Mouse (Mus musculus) spleen, adult 2 months (tissue): ENCODE data around the gene Commd8. TPM values are rescaled to one million over a fixed set of nuclear protein-coding genes. Genes with fewer than 3 reads are reported as not detected.

Experiments
- DNase-seq, 2 experiments: peaks; one replicate each; pipeline versions ENCODE4 v3.0.0 to v3.0.0-alpha.2; 2012 to 2021; ENCODE audit warnings: low spot score in 2 of 2, low read depth in 1 of 2
- H3K27ac ChIP-seq: fragments of 200-500 bp; 2 replicates; pipeline ENCODE4 v1.5.1; 2012; ENCODE audit warnings: low read length, inconsistent platforms; ENCODE audit not compliant: insufficient read depth
- H3K27me3 ChIP-seq: fragments of 200-500 bp; 2 replicates; pipeline ENCODE4 v1.6.1; 2012; ENCODE audit warnings: mild to moderate bottlenecking, moderate library complexity, low read length, inconsistent platforms; ENCODE audit not compliant: control insufficient read depth, insufficient read depth
- H3K36me3 ChIP-seq: fragments of 200-500 bp; 2 replicates; pipeline ENCODE4 v1.6.1; 2012; ENCODE audit warnings: mild to moderate bottlenecking, low read length, inconsistent platforms; ENCODE audit not compliant: control insufficient read depth, insufficient read depth
- H3K4me1 ChIP-seq: fragments of 200-500 bp; 2 replicates; pipeline ENCODE4 v1.6.1; 2011; ENCODE audit warnings: inconsistent platforms; ENCODE audit not compliant: control insufficient read depth, insufficient read depth, insufficient read length
- H3K4me3 ChIP-seq: fragments of 200-500 bp; 2 replicates; pipeline ENCODE4 v1.5.1; 2011; ENCODE audit warnings: mild to moderate bottlenecking, inconsistent platforms; ENCODE audit not compliant: insufficient read depth, insufficient read length; ENCODE audit errors: extremely low read depth
- CTCF ChIP-seq: fragments of 200-500 bp; IDR thresholded peaks from 2 replicates; pipeline ENCODE4 v1.5.1; 2011; ENCODE audit warnings: mild to moderate bottlenecking, inconsistent platforms; ENCODE audit not compliant: insufficient read depth, insufficient read length, insufficient replicate concordance; ENCODE audit errors: extremely low read depth
- POLR2A ChIP-seq: fragments of 200-500 bp; IDR thresholded peaks from 2 replicates; pipeline ENCODE4 v1.6.1; 2011; ENCODE audit warnings: low read depth, low read length, inconsistent platforms
- WGBS: fragments of 180-500 bp; shearing (Covaris S2); methylation state at CpG from one replicate; pipeline ENCODE4 v1.1.7; 2018; 5-methylcytosine and 5-hydroxymethylcytosine counted together
- polyA plus RNA-seq: library from polyadenylated mRNA; depleted of rRNA; stranded (reverse); fragments of >200 nt; gene quantifications from 2 replicates; pipeline ENCODE4 v1.2.3, GENCODE M21; 2012

Commd8 gene
- polyA plus RNA-seq, 1 experiment, result 5.2 TPM

- DNase-seq, result no peak
- no peaks in the 10 kb centered on the region for H3K27me3 ChIP-seq
- TF ChIP-seq CTCF (no peak), POLR2A (no peak)
- 10% methylated on average over 2 of the region's 2 CpGs for WGBS
- H3K4me1 ChIP-seq, result peaks cover 10% of the 10 kb centered on the region
- peak overlapping the region; percentile 26; the same call in 1 of the 2 replicates for H3K27ac ChIP-seq
- peak overlapping the region; percentile 47; the same call in 1 of the 2 replicates for H3K4me3 ChIP-seq
- no peaks in the 10 kb centered on the region for H3K36me3 ChIP-seq
Measured at GRCm38 (mm10) chr5:72204507-72204906, 36.5 kb upstream of the Commd8 start.

DNA sequence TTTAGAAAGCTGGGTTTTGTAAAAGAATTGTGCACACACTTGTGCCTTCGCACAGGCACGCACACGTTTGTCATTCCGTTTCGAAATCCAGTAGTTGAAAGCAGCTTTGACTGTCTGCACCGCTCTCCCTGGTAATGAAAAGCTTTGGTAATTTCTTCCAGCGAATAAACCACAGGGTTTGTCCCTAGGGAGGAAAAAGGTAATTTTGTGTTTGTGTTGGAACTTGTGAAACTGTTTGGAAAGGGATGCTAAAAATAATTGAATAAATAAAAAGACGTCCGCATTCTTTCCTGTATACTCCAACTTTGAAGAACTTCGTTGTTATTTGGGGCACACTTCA, 35.7 kb upstream of the Commd8 start:
- Histone ChIP-seq H3K4me1 (peaks cover 10% of the 10 kb centered on the region), H3K36me3 (no peaks in the 10 kb centered on the region), H3K4me3 (peak overlapping the region; percentile 79), H3K27me3 (no peaks in the 10 kb centered on the region), H3K27ac (peak overlapping the region; percentile 73)
- 2% methylated on average over 10 of the region's 10 CpGs for WGBS
- no peak for TF ChIP-seq POLR2A
- no peak for TF ChIP-seq CTCF
- no peak for DNase-seq

GRCm38 (mm10) chr5:72203028-72203733, 35.2 kb upstream of the Commd8 start:
- Histone ChIP-seq H3K4me3 (peak overlapping the region; percentile 79), H3K27ac (peak overlapping the region; percentile 73), H3K36me3 (no peaks in the 10 kb centered on the region), H3K4me1 (peaks cover 10% of the 10 kb centered on the region), H3K27me3 (no peaks in the 10 kb centered on the region)
- TF ChIP-seq CTCF, result no peak
- TF ChIP-seq POLR2A, result peak; percentile 97
- WGBS, result 1% methylated on average over 32 of the region's 32 CpGs
- DNase-seq, result peak; percentile 71 to 93

- no peaks in the 10 kb centered on the region for H3K27me3 ChIP-seq
- 56% methylated on average over 10 of the region's 10 CpGs for WGBS
- no peaks in the 10 kb centered on the region for H3K36me3 ChIP-seq
- H3K4me1 ChIP-seq, result peaks cover 10% of the 10 kb centered on the region
- peak in 1 of 2 experiments; percentile 29 for DNase-seq
- no peak overlapping the region for H3K4me3 ChIP-seq
- H3K27ac ChIP-seq, result peak overlapping the region; percentile 53
- TF ChIP-seq POLR2A (no peak), CTCF (no peak)
Measured at GRCm38 (mm10) chr5:72202016-72202415, 34.0 kb upstream of the Commd8 start.

- 71% methylated on average over 7 of the region's 7 CpGs for WGBS
Measured at GRCm38 (mm10) chr5:72201600-72201999, 33.6 kb upstream of the Commd8 start.

GRCm38 (mm10) chr5:72195442-72195841, 27.5 kb upstream of the Commd8 start:
- Histone ChIP-seq H3K27ac (no peak overlapping the region), H3K4me1 (no peaks in the 10 kb centered on the region), H3K4me3 (no peak overlapping the region), H3K27me3 (no peaks in the 10 kb centered on the region), H3K36me3 (no peaks in the 10 kb centered on the region)
- TF ChIP-seq CTCF (no peak), POLR2A (no peak)
- DNase-seq, result no peak
- WGBS, result 79% methylated on average over 1 of the region's 1 CpGs

More at GRCm38 (mm10) chr5:72201600-72201999, 33.6 kb upstream of the Commd8 start:
- Histone ChIP-seq H3K27me3 (no peaks in the 10 kb centered on the region), H3K4me3 (no peak overlapping the region), H3K4me1 (peaks cover 10% of the 10 kb centered on the region), H3K36me3 (no peaks in the 10 kb centered on the region), H3K27ac (peak overlapping the region; percentile 70)
- DNase-seq, result no peak
- TF ChIP-seq CTCF (no peak), POLR2A (no peak)

- Histone ChIP-seq H3K27ac (no peak overlapping the region), H3K4me3 (no peak overlapping the region), H3K4me1 (no peaks in the 10 kb centered on the region), H3K27me3 (no peaks in the 10 kb centered on the region), H3K36me3 (no peaks in the 10 kb centered on the region)
- 91% methylated on average over 5 of the region's 5 CpGs for WGBS
- TF ChIP-seq CTCF, result no peak
- TF ChIP-seq POLR2A, result no peak
- DNase-seq, result no peak
Measured at GRCm38 (mm10) chr5:72191932-72192331, 23.9 kb upstream of the Commd8 start.
